Mouse (Mus musculus): Measurements from ENCODE around the gene Timm10. TPM values are rescaled to one million over a fixed set of nuclear protein-coding genes. Genes with fewer than 3 reads are reported as not detected.
A peak's percentile ranks its signal among the peaks of the same experiment; 100 is the strongest.

Gene Timm10
- total RNA-seq, 2 experiments from 2014 or later = 105 to 106 TPM

- intact Hi-C loops (cut with DNase I) = no loop called here
- peak; percentile 19 to 25 for DNase-seq
Measured at GRCm38 (mm10) chr2:84811880-84812279, 14.9 kb upstream of the Timm10 start.

- intact Hi-C loops (cut with DNase I) = no loop called here
- DNase-seq = no peak
Measured at GRCm38 (mm10) chr2:84812676-84813075, 14.1 kb upstream of the Timm10 start.

GRCm38 (mm10) chr2:84819861-84820260, 6.9 kb upstream of the Timm10 start:
- intact Hi-C loops (cut with DNase I) = no loop called here
- DNase-seq = no peak

- intact Hi-C loops (cut with DNase I) = no loop called here
- DNase-seq = no peak
Measured at GRCm38 (mm10) chr2:84822552-84822951, 4.2 kb upstream of the Timm10 start, which contains the start of gene Smtnl1. TSS of gene Smtnl1 (minus strand) at chr2:84822652.

- intact Hi-C loops (cut with DNase I) = no loop called here
- no peak for DNase-seq
Measured at GRCm38 (mm10) chr2:84823237-84823636, 3.6 kb upstream of the Timm10 start.

- peak in 1 of 2 experiments; percentile 22 for DNase-seq
- intact Hi-C loops (cut with DNase I) = loop anchor here (5.0 kb wide), 1 partner anchor 135 kb away; no protein-coding TSS in a partner anchor
Measured at GRCm38 (mm10) chr2:84827283-84827920, 605 bp downstream of the Timm10 start.

GRCm38 (mm10) chr2:84831666-84832391, 5.0 kb downstream of the Timm10 start:
- intact Hi-C loops (cut with DNase I) = loop anchor here (1.0 to 5.0 kb wide), 4 partner anchors 23 to 175 kb away; no protein-coding TSS in a partner anchor

GRCm38 (mm10) chr2:84837107-84837506, 10.3 kb downstream of the Timm10 start:
- intact Hi-C loops (cut with DNase I) = no loop called here
- DNase-seq = no peak

More at GRCm38 (mm10) chr2:84831666-84832391, 5.0 kb downstream of the Timm10 start:
- DNase-seq = peak; percentile 83 to 87

- intact Hi-C loops (cut with DNase I) = no loop called here
Measured at GRCm38 (mm10) chr2:84837817-84838592, 11.2 kb downstream of the Timm10 start.

GRCm38 (mm10) chr2:84838593-84838949, 11.8 kb downstream of the Timm10 start, which contains the start of gene Slc43a1:
TSS of gene Slc43a1 (plus strand) at chr2:84838850.
- intact Hi-C loops (cut with DNase I) = no loop called here
- no peak for DNase-seq

More at GRCm38 (mm10) chr2:84837817-84838592, 11.2 kb downstream of the Timm10 start:
- DNase-seq = no peak

GRCm38 (mm10) chr2:84838993-84839980, 12.5 kb downstream of the Timm10 start:
- peak; percentile 39 to 49 for DNase-seq
- intact Hi-C loops (cut with DNase I) = no loop called here

- peak; percentile 65 to 71 for DNase-seq
- intact Hi-C loops (cut with DNase I) = no loop called here
Measured at GRCm38 (mm10) chr2:84840016-84840747, 13.4 kb downstream of the Timm10 start.

- no peak for DNase-seq
- intact Hi-C loops (cut with DNase I) = no loop called here
Measured at GRCm38 (mm10) chr2:84840748-84841563, 14.2 kb downstream of the Timm10 start.

GRCm38 (mm10) chr2:84841905-84842304, 15.1 kb downstream of the Timm10 start:
- intact Hi-C loops (cut with DNase I) = no loop called here
- DNase-seq = no peak

GRCm38 (mm10) chr2:84843654-84844053, 16.9 kb downstream of the Timm10 start:
- no peak for DNase-seq
- intact Hi-C loops (cut with DNase I) = no loop called here

- no peak for DNase-seq
- intact Hi-C loops (cut with DNase I) = no loop called here
Measured at GRCm38 (mm10) chr2:84845226-84845625, 18.4 kb downstream of the Timm10 start.

- intact Hi-C loops (cut with DNase I) = no loop called here
- no peak for DNase-seq
Measured at GRCm38 (mm10) chr2:84850407-84851129, 23.8 kb downstream of the Timm10 start.
